Mouse (Mus musculus) embryonic facial prominence, embryonic 10.5 days (tissue): ENCODE measurements around the gene Rapgef6. TPM values are rescaled to one million over a fixed set of nuclear protein-coding genes. Genes with fewer than 3 reads are reported as not detected.

ENCODE experiments used
- DNase-seq: peaks from one replicate; pipeline ENCODE4 v3.0.0-alpha.2; 2017; ENCODE audit warnings: low spot score
- H3K27ac ChIP-seq: fragments of 300-500 bp; sonication (generic); replicated peaks from 2 replicates; pipeline ENCODE4 v1.5.1; 2016; ENCODE audit warnings: mild to moderate bottlenecking
- H3K27me3 ChIP-seq: fragments of 300-500 bp; sonication (generic); replicated peaks from 2 replicates; pipeline ENCODE4 v1.6.1; 2016; ENCODE audit warnings: low read depth, mild to moderate bottlenecking; ENCODE audit not compliant: poor library complexity, severe bottlenecking
- H3K36me3 ChIP-seq: fragments of 300-500 bp; sonication (generic); replicated peaks from 2 replicates; pipeline ENCODE4 v1.6.1; 2016; ENCODE audit warnings: mild to moderate bottlenecking, moderate library complexity
- H3K4me1 ChIP-seq: fragments of 300-500 bp; sonication (generic); 2 replicates; pipeline ENCODE4 v1.6.1; 2016
- H3K4me3 ChIP-seq: fragments of 300-500 bp; sonication (generic); 2 replicates; pipeline ENCODE4 v1.5.1; 2016; ENCODE audit warnings: mild to moderate bottlenecking, moderate library complexity
- H3K9me3 ChIP-seq: fragments of 300-500 bp; sonication (generic); 2 replicates; pipeline ENCODE4 v1.6.1; 2016; ENCODE audit warnings: mild to moderate bottlenecking
- WGBS: fragments of 180-500 bp; shearing (Covaris S2); methylation state at CpG from one replicate; pipeline ENCODE4 v1.1.7; 2016; 5-methylcytosine and 5-hydroxymethylcytosine counted together
- polyA plus RNA-seq: library from polyadenylated mRNA; unstranded; fragments of >200 nt; fragmentation: Nextera tagmentation; extraction: Ambion mirVana; gene quantifications from 2 replicates; pipeline ENCODE4 v1.2.1, GENCODE M21; 2016

Gene Rapgef6
- polyA plus RNA-seq: 38.7 and 39.6 TPM in 2 replicates

DNA sequence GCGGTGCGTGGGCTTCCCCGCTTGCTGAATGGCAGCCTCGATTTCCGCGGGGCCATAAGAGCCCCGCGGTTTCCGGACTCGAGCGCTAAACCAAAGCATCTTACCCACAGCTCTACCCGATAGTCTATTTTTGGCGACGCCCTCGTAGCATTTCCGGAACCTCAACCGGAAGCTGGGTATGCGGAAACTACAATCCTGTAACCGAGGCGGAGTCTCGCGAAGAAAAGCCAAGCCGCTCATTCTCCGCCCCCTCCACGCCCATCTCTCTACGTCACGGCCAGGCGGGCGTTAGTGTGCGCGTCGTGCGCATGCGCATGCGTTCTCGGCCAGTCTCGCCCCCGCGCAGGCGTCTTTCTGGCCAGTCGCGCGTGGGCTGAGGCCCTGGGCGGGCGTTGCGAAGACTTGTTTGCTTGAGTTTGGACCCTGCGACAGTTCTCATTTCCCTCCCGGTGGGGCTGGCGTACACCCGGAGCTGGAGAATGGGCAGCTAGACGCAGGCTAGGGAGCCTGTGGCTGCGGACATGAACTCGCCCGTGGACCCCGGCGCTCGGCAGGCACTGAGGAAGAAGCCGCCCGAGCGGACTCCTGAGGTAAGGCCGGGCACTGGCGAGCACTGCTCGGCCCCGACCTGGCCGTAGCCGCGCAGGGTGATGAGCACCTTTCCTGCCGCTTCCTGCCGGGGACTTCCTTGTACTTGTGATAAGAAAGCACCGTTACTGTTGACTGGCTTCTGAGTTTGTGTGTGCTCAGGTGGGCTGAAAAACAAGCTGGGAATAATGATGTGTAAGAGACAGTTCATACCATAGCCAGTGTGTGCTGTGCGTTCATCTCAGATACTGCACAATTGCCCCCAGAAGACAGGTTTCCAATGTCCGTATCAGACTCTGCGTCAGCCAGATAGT lies at the start of gene Rapgef6:
Gene Rapgef6, plus strand, starts transcription at position 319 of the 902 bp plus-strand sequence.
- no peaks in the 10 kb centered on the region for H3K36me3 ChIP-seq
- H3K4me3 ChIP-seq: peak within 1 kb of the TSS; percentile 74
- H3K27me3 ChIP-seq: no peaks in the 10 kb centered on the region
- H3K4me1 ChIP-seq: peaks cover 23% of the 10 kb centered on the region
- under 1% methylated on average over 73 of the region's 73 CpGs for WGBS
- peak; percentile 99 for DNase-seq
- no peaks in the 10 kb centered on the region for H3K9me3 ChIP-seq
- H3K27ac ChIP-seq: peak within 1 kb of the TSS; percentile 89

DNA sequence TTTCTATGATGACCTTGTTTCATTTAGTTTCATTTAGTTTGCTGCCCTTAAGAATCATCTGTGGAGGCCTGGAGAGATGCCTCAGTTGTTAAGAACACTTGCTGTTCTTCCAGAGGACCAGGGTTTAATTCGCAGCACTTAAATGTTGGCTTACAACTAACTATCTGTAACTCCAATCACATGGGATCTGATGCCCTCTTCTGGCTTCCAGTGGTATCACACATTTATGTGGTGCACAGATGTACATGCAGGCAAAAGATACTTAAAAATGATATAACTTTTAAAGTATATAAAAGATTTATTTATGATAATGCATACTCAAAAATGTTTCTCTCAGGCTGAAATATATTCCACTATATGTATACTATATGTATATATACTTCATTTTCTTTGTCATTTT lies 44.2 kb upstream of the Rapgef6 start:
- Histone ChIP-seq H3K27ac (no peak overlapping the region), H3K4me1 (no peaks in the 10 kb centered on the region), H3K9me3 (peaks cover 5% of the 10 kb centered on the region; the same call in 1 of the 2 replicates), H3K27me3 (no peaks in the 10 kb centered on the region), H3K36me3 (peaks cover 22% of the 10 kb centered on the region), H3K4me3 (no peak overlapping the region)
- DNase-seq: peak; percentile 9
- 85% methylated on average over 1 of the region's 1 CpGs for WGBS

DNA sequence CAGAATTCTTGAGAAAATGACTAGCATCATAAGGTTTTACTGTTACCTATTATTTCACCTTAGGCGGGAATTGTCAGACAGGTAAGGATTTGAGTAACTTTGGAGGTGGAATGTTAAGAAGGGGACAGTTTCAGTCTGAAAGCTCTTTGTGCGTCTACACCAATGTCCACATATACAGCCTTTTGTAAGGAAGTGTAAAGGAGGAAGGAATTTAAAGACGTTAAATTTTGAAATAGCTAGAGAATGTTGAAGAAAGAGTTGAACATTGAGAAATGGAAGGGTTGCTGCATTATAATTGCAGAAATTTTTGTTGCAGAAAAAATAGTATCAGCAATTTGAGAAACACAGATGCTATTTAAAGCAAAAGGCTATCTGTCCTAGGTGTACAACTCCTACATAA lies 36.6 kb upstream of the Rapgef6 start:
- peaks cover 9% of the 10 kb centered on the region for H3K36me3 ChIP-seq
- DNase-seq: no peak
- H3K4me1 ChIP-seq: no peaks in the 10 kb centered on the region
- H3K4me3 ChIP-seq: no peak overlapping the region
- no peaks in the 10 kb centered on the region for H3K27me3 ChIP-seq
- no peak overlapping the region for H3K27ac ChIP-seq
- H3K9me3 ChIP-seq: no peaks in the 10 kb centered on the region
- 87% methylated on average over 3 of the region's 3 CpGs for WGBS

DNA sequence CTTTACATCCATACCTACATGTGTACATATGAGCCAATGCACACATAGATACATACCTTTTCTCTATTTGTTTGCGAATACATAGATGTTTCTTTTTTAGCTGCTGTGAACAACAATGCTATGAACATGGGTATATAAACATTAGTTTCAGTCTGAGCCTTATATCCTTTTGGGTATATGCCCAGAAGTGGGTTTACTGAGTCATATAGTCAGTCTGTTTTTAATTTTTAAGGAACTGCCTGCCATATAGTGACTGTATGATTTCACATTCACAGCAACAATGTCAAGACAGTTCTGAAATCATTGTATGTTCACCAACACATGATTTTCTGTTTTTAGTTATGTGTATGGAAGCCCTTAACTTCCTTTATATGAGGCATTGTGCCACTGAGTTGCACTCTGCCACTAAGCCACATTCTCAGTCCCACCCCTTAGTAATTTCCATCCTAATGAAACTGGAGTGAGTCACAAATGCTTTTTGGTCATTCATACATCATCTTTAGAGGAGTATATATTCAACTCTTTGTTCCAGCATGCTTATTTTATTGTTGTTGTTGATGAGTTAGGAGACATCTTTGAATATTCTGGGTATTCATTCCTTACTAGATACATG lies 30.6 kb upstream of the Rapgef6 start:
- no peak overlapping the region for H3K4me3 ChIP-seq
- H3K27me3 ChIP-seq: no peaks in the 10 kb centered on the region
- peaks cover 14% of the 10 kb centered on the region for H3K36me3 ChIP-seq
- no peak overlapping the region for H3K27ac ChIP-seq
- DNase-seq: no peak
- no peaks in the 10 kb centered on the region for H3K4me1 ChIP-seq
- WGBS: 95% methylated on average over 1 of the region's 1 CpGs
- H3K9me3 ChIP-seq: no peaks in the 10 kb centered on the region

DNA sequence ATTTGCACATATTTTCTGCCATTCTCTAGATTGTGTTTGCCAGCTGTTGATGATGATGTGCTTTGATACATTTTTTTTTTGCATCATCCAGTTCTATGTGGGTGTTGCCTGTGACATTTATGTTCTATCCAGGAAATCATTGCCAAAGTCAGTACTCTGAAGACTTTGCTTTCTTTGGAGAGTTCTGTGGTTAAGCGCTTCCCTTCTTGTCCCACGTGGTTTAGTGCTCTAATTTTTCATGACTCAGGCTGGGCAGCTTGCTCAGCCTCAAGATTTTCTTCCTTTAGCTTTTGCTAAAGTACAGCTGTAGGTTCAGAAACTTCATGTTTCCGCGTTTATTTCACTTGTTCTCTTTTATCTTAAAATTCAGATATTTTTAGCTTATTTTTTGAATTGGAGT lies 30.1 kb upstream of the Rapgef6 start:
- Histone ChIP-seq H3K9me3 (no peaks in the 10 kb centered on the region), H3K4me1 (no peaks in the 10 kb centered on the region), H3K27ac (no peak overlapping the region), H3K4me3 (no peak overlapping the region), H3K27me3 (no peaks in the 10 kb centered on the region), H3K36me3 (peaks cover 14% of the 10 kb centered on the region)
- WGBS: 90% methylated on average over 4 of the region's 4 CpGs
- no peak for DNase-seq

DNA sequence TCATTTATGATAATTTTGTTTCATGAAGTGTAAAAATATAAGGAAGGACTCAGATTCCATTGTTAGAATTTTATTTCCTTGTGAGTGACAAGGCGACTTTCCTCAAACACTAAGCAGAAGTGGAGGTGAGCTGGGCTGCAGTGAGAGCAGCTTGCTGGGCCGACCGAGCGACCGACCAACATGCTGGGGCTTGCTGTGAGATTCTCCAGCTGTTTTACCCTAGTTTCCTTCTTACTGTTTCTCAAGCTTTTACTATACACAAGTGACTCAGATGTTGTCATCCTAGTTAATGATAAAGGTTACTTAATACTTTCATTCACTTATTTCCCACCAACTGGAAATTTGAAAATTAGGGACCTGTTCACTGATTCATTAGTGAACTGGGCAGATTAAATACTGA lies 22.8 kb upstream of the Rapgef6 start:
- Histone ChIP-seq H3K36me3 (peaks cover 34% of the 10 kb centered on the region), H3K27ac (no peak overlapping the region), H3K4me1 (no peaks in the 10 kb centered on the region), H3K4me3 (no peak overlapping the region), H3K9me3 (no peaks in the 10 kb centered on the region), H3K27me3 (no peaks in the 10 kb centered on the region)
- 81% methylated on average over 5 of the region's 5 CpGs for WGBS
- DNase-seq: no peak

DNA sequence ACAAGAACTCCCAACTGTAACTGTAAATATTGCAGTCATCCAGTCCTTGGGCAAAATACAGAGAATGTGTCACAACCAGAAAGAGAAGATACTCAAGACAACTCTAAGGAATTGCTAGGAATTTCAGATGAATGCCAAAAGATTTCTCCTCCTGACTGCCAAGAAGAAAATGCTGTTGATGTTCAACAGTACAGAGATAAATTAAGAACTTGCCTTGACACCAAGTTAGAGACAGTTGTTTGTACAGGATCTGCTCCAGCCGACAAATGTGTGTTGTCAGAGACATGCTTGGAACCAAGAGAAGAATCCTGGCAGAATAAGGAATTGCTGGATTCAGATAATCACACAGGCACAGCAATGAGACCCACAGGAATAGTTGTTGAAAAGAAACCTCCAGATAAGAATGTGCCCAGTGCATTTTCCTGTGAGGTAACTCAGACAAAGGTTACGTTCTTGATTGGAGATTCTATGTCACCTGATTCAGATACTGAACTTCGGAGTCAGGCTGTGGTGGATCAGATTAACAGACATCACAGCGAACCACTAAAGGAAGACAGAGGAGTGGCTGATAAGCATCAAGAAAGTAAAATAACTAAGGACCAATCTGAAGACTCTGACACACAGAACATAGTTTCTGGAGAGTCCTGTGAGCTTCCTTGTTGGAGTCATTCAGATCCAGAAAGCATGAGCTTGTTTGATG lies 20.0 kb upstream of the Rapgef6 start:
- Histone ChIP-seq H3K4me3 (no peak overlapping the region), H3K27ac (no peak overlapping the region), H3K9me3 (no peaks in the 10 kb centered on the region), H3K4me1 (no peaks in the 10 kb centered on the region), H3K27me3 (no peaks in the 10 kb centered on the region), H3K36me3 (peaks cover 44% of the 10 kb centered on the region)
- 90% methylated on average over 4 of the region's 4 CpGs for WGBS
- DNase-seq: no peak

DNA sequence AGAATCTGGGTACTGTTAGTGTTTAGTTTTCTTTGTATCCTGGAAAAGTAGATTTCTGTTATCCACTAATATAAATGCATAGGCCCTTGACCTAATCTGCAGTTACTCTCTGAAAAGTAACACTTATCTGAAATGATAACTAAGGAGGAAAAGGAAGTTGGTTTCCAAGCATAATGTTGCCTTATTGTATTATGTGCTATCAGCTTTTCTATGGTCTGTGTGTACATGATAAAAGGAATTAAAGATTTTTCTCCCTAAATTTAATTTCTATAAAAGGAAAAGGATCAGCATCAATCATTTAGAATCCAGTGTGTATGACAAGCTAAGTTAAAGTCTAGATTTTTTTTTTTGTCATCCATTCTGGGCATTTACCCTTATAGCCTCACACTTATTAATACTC lies 9.1 kb upstream of the Rapgef6 start:
- Histone ChIP-seq H3K4me3 (no peak overlapping the region), H3K27ac (no peak overlapping the region), H3K27me3 (no peaks in the 10 kb centered on the region), H3K36me3 (peaks cover 21% of the 10 kb centered on the region), H3K4me1 (no peaks in the 10 kb centered on the region), H3K9me3 (no peaks in the 10 kb centered on the region)
- DNase-seq: no peak

DNA sequence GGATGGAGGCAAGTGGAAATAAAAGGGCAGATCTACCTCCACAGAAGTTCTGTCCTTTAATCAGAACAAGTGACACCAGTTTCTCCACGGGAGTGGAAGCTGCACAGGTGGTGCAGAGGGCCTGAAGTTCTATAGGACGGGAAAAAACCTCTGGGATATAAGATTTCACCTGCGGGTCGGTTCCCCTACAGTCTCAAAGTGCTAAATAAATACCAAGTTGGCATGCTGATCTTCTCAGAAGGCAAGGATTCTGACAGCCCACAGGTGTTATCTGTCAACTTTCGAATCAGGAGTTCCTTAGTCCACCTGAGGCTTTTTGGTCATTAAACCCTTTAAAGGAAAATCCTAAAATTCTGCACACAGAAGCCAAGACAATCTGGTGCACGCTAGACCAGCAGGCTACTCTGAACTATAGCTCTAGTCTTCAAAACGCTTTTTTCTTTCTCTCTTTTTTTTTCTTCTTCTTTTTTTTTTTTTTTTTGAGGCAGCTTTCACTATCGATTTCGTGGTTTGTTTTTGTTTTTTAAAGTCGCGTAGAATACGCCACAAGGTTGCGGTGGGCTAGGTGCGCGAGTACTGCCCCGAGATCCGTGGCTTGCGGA lies 619 bp upstream of the Rapgef6 start:
- Histone ChIP-seq H3K4me3 (peak overlapping the region; percentile 74), H3K4me1 (peaks cover 23% of the 10 kb centered on the region), H3K36me3 (no peaks in the 10 kb centered on the region), H3K9me3 (no peaks in the 10 kb centered on the region), H3K27me3 (no peaks in the 10 kb centered on the region), H3K27ac (peak overlapping the region; percentile 89)
- 1% methylated on average over 18 of the region's 18 CpGs for WGBS
- DNase-seq: peak; percentile 13

DNA sequence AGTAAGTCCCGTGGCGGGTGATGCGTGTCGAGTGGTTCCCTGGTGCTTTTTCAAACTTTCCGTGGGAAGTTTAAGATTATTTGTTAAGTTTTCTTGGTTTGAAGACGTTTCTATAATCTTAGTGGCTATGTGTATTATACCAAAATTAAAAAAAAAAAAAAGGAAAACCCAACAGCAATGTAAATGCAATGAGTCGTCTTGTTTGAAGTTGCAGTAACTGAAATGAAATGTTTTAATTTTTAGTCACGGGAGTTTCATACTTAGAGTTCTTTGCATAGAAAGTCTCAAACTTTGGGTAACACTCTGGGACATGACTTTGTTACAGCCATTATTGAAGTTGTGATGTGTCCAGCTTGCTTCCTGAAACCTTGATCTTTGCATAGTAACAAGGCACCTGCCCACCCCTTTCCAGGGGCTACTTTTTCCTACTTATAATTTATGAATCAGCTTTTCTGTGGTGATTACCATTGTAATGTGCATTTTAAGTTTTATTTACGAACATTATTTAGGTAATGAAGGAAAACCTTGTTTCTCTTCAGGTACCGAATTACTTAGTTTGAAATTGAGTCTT lies 869 bp downstream of the Rapgef6 start:
- 18% methylated on average over 10 of the region's 10 CpGs for WGBS
- DNase-seq: no peak
- H3K4me1 ChIP-seq: peaks cover 23% of the 10 kb centered on the region
- no peaks in the 10 kb centered on the region for H3K36me3 ChIP-seq
- no peaks in the 10 kb centered on the region for H3K27me3 ChIP-seq
- peak overlapping the region; percentile 89 for H3K27ac ChIP-seq
- H3K4me3 ChIP-seq: peak overlapping the region; percentile 74
- H3K9me3 ChIP-seq: no peaks in the 10 kb centered on the region

DNA sequence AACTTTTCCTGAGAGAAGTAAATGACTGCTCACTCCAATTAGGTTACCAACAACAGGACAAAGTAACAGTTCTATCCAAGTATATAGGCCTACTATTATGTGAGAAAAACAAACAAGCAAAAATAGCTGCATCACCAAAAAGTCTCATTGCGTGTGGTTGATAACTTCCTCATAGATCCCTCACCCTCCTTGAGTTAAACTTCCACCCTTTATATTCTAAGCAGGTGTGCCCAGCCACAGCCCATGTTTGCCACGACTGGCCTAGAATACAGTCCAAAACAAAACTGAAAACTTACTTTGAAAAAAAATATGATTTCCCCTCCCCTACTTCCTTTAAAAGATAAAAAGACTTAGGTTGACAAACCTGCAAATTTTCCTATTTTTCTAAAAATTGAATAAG lies 5.4 kb downstream of the Rapgef6 start:
- Histone ChIP-seq H3K27ac (no peak overlapping the region), H3K36me3 (no peaks in the 10 kb centered on the region), H3K9me3 (no peaks in the 10 kb centered on the region), H3K4me1 (peaks cover 15% of the 10 kb centered on the region), H3K4me3 (no peak overlapping the region), H3K27me3 (no peaks in the 10 kb centered on the region)
- 90% methylated on average over 2 of the region's 2 CpGs for WGBS
- no peak for DNase-seq

DNA sequence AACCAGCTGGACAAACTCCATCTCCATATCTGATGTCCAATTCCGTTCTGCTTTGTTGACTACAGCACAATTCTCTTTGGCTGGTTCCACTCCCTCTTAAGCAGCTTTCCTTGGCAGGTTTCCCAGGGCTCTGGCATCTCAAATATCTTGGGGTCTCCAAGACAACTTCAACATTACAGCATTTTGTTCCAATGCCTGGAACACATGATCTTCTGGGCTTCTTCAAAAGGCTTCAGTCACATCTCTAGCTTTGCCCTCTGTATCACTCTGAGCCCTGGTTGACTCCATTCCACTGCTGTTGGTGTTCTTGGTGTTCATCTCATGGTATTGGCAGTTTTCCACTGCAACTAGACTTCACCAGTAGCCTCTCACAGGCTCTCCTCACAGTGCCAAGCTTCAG lies 7.7 kb downstream of the Rapgef6 start:
- WGBS: 96% methylated on average over 1 of the region's 1 CpGs
- Histone ChIP-seq H3K36me3 (no peaks in the 10 kb centered on the region), H3K27ac (no peak overlapping the region), H3K9me3 (no peaks in the 10 kb centered on the region), H3K27me3 (no peaks in the 10 kb centered on the region), H3K4me1 (no peaks in the 10 kb centered on the region; the same call in 1 of the 2 replicates), H3K4me3 (no peak overlapping the region)
- DNase-seq: no peak
